Mouse (Mus musculus) limb, embryonic 13.5 days (tissue): ENCODE data around the gene Ripk1. TPM values are rescaled to one million over a fixed set of nuclear protein-coding genes. Genes with fewer than 3 reads are reported as not detected.
A peak's percentile ranks its signal among the peaks of the same experiment; 100 is the strongest.

Source experiments
- ATAC-seq: fragments of 200-750 bp; cut with Nextera tagmentation; 2 replicates; pipeline ENCODE4 v1.8.0; 2017; ENCODE audit warnings: low read depth, moderate number of reproducible peaks, moderate TSS enrichment; ENCODE audit not compliant: low FRiP score
- H3K27ac ChIP-seq: fragments of 300-500 bp; sonication (generic); 2 replicates; pipeline ENCODE4 v1.5.1; 2015; ENCODE audit warnings: inconsistent platforms, mild to moderate bottlenecking, moderate library complexity
- H3K27me3 ChIP-seq: fragments of 300-500 bp; sonication (generic); 2 replicates; pipeline ENCODE4 v1.6.1; 2015; ENCODE audit warnings: mild to moderate bottlenecking, inconsistent platforms
- H3K36me3 ChIP-seq: fragments of 300-500 bp; sonication (generic); 2 replicates; pipeline ENCODE4 v1.6.1; 2015; ENCODE audit warnings: inconsistent platforms, mild to moderate bottlenecking, moderate library complexity
- H3K4me1 ChIP-seq: fragments of 300-500 bp; sonication (generic); 2 replicates; pipeline ENCODE4 v1.6.1; 2015; ENCODE audit warnings: inconsistent platforms
- H3K4me2 ChIP-seq: fragments of 300-500 bp; sonication (generic); replicated peaks from 2 replicates; pipeline ENCODE4 v1.6.1; 2015; ENCODE audit warnings: inconsistent platforms, mild to moderate bottlenecking, moderate library complexity
- H3K4me3 ChIP-seq: fragments of 300-500 bp; sonication (generic); 2 replicates; pipeline ENCODE4 v1.5.1; 2015; ENCODE audit warnings: moderate library complexity, mild to moderate bottlenecking, inconsistent platforms
- H3K9ac ChIP-seq: fragments of 300-500 bp; sonication (generic); 2 replicates; pipeline ENCODE4 v1.6.1; 2015; ENCODE audit warnings: mild to moderate bottlenecking, inconsistent platforms
- H3K9me3 ChIP-seq: fragments of 300-500 bp; sonication (generic); 2 replicates; pipeline ENCODE4 v1.6.1; 2016; ENCODE audit warnings: inconsistent platforms
- WGBS: fragments of 180-500 bp; shearing (Covaris S2); methylation state at CpG from one replicate; pipeline ENCODE4 v1.1.7; 2015; 5-methylcytosine and 5-hydroxymethylcytosine counted together
- polyA plus RNA-seq: library from polyadenylated mRNA; unstranded; fragments of >200 nt; fragmentation: Nextera tagmentation; extraction: Ambion mirVana; gene quantifications from 2 replicates; pipeline ENCODE4 v1.2.1, GENCODE M21; 2015

Ripk1 gene
- polyA plus RNA-seq, 1 experiment from 2014 or later: 15.8 TPM

DNA sequence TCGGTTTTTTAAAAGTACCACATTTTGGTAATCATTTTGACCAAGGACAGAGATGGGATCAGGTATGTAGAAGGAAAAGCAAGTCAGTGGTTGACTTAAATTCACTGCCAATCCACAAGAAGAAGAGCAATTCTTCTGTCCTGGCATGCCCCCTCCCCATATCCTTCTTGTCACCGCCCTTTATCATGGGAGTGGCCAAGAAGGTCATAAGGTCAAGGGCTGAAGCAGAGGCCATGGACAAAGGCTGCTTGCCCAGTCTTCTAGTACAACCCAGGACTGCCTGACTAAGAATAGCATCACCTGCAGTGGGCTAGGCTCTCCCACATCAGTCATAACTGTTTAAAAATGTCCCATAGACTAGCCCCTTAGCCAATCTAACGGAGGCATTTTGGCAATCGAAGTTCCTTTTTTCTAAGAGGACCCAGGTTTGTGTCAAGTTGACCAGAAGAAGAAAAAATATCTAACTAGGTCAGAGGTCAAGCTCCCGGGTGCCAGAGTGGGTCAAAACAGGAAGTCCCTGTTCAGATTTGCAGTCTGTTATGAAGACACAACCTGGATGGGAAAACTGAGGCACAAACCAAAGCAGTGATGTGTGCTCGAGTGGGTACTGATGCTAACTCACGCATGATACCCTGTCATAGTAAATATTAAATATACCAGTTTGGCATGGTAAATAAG is 41.7 kb downstream of the Ripk1 start:
- H3K4me3 ChIP-seq: no peak overlapping the region
- no peak overlapping the region for H3K4me2 ChIP-seq
- H3K9ac ChIP-seq: no peak overlapping the region
- H3K4me1 ChIP-seq: peaks cover 3% of the 10 kb centered on the region
- H3K27me3 ChIP-seq: no peaks in the 10 kb centered on the region
- 77% methylated on average over 7 of the region's 7 CpGs for WGBS
- 0 out of 2 replicates have a peak, but pooled peaks cover 5% of the 10 kb centered on the region for H3K9me3 ChIP-seq
- no peak for ATAC-seq
- H3K27ac ChIP-seq: no peak overlapping the region
- H3K36me3 ChIP-seq: peaks cover 16% of the 10 kb centered on the region

DNA sequence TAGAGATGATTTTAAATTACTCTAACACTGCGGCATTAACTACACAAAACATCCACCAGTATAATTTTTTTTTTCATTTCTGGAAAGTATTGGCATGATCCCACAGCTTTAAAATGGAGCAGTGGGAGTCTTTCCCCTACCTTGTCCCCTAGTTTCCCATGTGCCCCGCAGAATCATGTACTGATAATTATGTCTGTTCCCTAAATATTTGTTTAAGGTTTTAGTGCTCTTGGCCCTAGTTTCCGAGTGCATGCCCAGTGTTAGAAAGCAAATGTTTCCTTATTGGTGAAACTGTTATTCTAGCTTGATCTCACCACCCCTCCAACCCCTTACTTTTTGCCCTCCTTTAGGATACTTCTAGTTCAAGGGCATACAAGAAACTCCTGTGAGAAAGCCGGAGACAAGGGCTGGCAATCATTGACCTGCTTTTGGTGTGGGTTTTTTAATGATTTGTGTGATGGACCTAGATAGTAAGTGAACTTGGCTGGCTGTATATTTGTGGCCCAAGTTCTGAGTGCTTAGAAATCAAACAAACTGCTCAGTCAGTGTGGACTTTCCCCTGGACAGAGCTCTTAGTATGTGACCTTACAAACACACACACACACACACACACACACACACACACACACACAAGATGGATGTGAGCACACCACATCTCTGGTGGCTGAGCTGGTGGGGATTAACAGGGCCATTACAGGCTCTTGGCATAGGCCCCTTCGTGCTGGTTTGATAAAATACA is 43.5 kb downstream of the Ripk1 start:
- Histone ChIP-seq H3K27me3 (no peaks in the 10 kb centered on the region), H3K9me3 (no peaks in the 10 kb centered on the region), H3K27ac (no peak overlapping the region), H3K36me3 (peaks cover 30% of the 10 kb centered on the region), H3K4me2 (no peak overlapping the region), H3K9ac (no peak overlapping the region), H3K4me1 (no peaks in the 10 kb centered on the region), H3K4me3 (no peak overlapping the region)
- ATAC-seq: no peak
- WGBS: 69% methylated on average over 5 of the region's 5 CpGs

DNA sequence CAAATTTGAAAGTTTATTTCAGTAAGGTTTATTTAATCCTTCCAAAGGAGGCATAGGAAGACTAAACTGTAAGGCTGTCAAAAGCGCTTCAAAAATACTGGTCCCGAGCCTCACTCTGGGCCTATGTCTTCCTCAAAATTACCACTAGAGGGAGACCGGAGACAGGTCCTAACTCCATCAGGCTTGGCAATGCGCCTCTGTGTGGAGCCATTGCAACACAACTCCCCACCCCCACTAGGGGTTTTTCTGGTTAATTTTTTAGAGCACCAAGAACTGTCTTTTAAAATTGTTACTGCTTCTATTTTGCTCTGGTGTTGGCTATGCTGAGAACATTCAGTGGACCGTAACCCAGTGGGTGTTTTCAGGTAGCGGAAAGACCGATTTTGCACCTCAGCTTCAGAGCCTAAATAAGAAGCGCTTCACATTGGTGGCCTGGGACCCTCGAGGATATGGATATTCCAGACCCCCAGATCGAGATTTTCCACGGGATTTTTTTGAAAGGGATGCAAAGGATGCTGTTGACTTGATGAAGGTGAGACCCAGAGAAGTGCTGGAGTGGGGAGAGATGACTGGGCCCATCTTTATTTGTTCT is 44.4 kb downstream of the Ripk1 start:
- WGBS: 44% methylated on average over 11 of the region's 11 CpGs
- Histone ChIP-seq H3K27me3 (no peaks in the 10 kb centered on the region), H3K4me2 (no peak overlapping the region), H3K36me3 (peaks cover 36% of the 10 kb centered on the region), H3K27ac (no peak overlapping the region), H3K4me3 (no peak overlapping the region), H3K9ac (no peak overlapping the region), H3K9me3 (no peaks in the 10 kb centered on the region), H3K4me1 (no peaks in the 10 kb centered on the region)
- ATAC-seq: peak; percentile 92

DNA sequence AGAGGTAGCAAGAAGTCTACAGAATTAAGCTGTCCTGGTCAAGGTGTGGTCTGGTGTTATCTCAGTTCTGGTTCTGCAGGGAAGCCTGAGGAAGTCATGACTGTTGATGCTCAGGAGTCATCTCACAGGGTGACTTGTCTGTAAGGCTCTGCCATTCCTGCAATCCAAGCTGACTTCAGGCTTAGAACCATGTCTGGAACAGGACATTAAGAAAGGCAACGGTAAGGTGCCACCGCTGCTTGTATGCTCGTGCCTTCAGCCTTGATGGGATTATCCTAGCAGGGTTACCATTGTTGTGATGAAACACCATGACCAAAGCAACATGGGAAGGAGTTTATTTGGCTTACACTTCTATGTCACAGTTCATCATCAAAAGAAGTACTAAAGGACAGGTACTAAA is 45.4 kb downstream of the Ripk1 start:
- H3K36me3 ChIP-seq: peaks cover 44% of the 10 kb centered on the region
- no peak overlapping the region for H3K27ac ChIP-seq
- H3K4me2 ChIP-seq: no peak overlapping the region
- ATAC-seq: no peak
- H3K4me1 ChIP-seq: no peaks in the 10 kb centered on the region
- H3K27me3 ChIP-seq: no peaks in the 10 kb centered on the region
- H3K4me3 ChIP-seq: no peak overlapping the region
- WGBS: 89% methylated on average over 3 of the region's 3 CpGs
- H3K9me3 ChIP-seq: no peaks in the 10 kb centered on the region
- no peak overlapping the region for H3K9ac ChIP-seq

DNA sequence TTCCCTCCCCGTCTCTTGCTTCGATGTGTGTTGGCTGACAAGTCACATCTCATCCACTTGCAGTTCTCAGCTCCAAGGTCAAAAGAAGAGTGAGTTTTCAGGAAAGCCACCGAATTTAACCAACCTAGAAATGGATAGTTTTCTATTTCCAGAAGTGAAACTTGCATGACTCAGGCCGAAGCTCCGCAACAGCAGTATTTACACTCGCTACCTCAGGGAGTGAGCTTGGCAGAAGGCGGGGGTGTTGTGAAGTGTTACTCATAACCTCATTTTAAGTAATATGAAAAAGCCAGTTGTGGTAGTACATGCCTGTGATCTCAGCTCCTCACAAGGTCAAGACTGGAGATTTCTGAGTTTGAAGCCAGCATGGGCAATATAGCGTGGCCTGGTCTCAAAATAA is 48.3 kb downstream of the Ripk1 start:
- ATAC-seq: no peak
- peaks cover 70% of the 10 kb centered on the region for H3K36me3 ChIP-seq
- H3K9ac ChIP-seq: no peak overlapping the region
- no peak overlapping the region for H3K27ac ChIP-seq
- 94% methylated on average over 8 of the region's 8 CpGs for WGBS
- H3K4me2 ChIP-seq: no peak overlapping the region
- H3K9me3 ChIP-seq: no peaks in the 10 kb centered on the region
- H3K4me3 ChIP-seq: no peak overlapping the region
- H3K27me3 ChIP-seq: no peaks in the 10 kb centered on the region
- H3K4me1 ChIP-seq: no peaks in the 10 kb centered on the region

DNA sequence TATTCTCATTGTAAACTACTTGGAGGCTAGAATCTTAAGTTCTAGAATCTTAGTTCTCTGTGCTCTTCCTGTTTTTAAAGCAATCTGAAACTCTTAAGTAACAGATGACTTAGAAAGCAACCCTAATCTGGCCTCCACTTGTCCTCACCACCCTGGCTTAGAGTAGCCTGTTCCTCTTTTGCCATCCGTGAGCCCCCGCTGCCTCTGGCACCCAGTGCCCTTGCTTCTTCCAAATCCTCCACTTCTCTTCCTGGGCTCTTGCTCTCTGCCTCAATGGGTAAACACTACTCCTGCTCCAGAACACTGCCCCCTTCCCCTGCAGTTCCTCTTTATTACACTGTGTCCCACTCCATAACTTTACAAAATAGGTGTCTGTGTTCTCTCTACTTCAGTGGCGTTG is 49.5 kb downstream of the Ripk1 start:
- Histone ChIP-seq H3K9me3 (no peaks in the 10 kb centered on the region), H3K4me3 (no peak overlapping the region), H3K9ac (no peak overlapping the region), H3K27me3 (no peaks in the 10 kb centered on the region), H3K36me3 (peaks cover 78% of the 10 kb centered on the region), H3K4me2 (no peak overlapping the region), H3K27ac (no peak overlapping the region), H3K4me1 (no peaks in the 10 kb centered on the region)
- WGBS: 92% methylated on average over 3 of the region's 3 CpGs
- no peak for ATAC-seq

DNA sequence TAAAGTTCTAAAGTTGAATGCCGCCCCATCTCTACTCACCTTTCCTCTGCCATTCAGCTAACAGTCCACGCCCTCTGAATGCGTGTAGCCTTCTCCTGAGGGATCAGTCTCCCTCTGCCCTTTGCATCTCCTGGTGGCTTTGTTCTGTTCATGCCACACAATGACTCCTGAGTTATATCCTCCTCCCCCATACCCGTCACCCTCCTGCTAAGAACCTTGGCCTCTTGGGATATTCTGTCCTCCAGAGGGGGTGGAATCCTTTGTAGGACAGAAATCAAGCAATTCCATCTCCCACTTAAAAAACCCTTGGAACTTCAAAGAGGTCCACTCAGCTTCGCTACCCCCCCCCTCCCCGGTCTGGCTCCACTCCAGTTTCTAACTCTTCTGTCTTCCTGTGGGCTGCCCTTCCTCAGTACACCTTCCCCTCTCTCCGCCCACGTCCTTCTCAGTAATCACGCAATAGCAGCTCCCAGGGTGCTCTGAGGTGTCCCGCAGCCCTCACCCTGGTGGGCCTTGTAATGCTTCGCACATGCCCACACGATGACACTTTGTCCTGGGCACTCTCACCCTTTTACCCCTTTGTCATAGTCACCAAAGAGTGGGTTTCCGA is 51.6 kb downstream of the Ripk1 start:
- Histone ChIP-seq H3K4me1 (no peaks in the 10 kb centered on the region), H3K4me3 (no peak overlapping the region), H3K27me3 (no peaks in the 10 kb centered on the region), H3K36me3 (peaks cover 81% of the 10 kb centered on the region), H3K4me2 (no peak overlapping the region), H3K27ac (no peak overlapping the region), H3K9ac (no peak overlapping the region), H3K9me3 (no peaks in the 10 kb centered on the region)
- no peak for ATAC-seq
- 83% methylated on average over 13 of the region's 13 CpGs for WGBS

DNA sequence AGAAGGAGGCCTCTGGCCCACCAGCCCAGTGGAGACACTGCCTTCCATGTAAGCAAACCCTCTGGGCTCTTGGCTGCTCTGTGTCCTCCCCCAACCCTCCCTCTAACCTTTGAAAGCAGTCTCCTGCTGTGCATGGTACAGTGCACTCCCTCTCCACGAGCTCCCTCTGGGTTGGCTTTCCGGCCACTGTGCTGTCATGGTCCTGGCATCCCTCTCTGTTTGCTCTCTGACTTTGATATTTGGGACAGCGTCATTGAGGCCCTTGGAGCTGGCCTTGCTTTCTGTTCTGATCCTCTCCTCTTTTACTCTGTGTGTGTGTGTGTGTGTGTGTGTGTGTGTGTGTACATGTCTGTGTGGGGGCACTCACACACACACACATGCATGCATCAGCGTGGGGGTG is 52.2 kb downstream of the Ripk1 start:
- no peak overlapping the region for H3K4me2 ChIP-seq
- no peak overlapping the region for H3K9ac ChIP-seq
- H3K27me3 ChIP-seq: no peaks in the 10 kb centered on the region
- no peaks in the 10 kb centered on the region for H3K9me3 ChIP-seq
- H3K27ac ChIP-seq: no peak overlapping the region
- ATAC-seq: no peak
- H3K4me1 ChIP-seq: no peaks in the 10 kb centered on the region
- H3K4me3 ChIP-seq: no peak overlapping the region
- peaks cover 79% of the 10 kb centered on the region for H3K36me3 ChIP-seq
- 78% methylated on average over 4 of the region's 4 CpGs for WGBS

DNA sequence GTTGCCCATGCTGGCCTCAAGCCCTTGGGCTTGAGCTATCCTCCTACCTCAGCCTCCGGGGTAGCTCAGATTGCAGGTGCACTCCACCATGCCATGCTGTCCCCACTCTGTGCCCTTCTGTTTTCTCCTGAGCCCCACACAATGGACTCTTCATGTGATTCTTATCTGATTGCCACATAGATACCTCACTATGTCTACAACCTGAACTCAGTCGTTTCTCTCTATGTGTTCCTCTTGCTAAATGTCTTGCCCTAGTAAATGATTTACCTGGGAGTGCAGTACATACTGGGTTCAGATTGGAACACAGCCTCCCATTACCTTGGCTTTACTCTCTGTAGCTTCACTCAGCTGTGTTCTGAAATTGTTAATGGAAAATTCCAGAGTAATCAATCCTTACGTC is 52.8 kb downstream of the Ripk1 start:
- H3K27me3 ChIP-seq: no peaks in the 10 kb centered on the region
- H3K9ac ChIP-seq: no peak overlapping the region
- no peak overlapping the region for H3K4me3 ChIP-seq
- H3K4me2 ChIP-seq: no peak overlapping the region
- no peak overlapping the region for H3K27ac ChIP-seq
- H3K36me3 ChIP-seq: peaks cover 79% of the 10 kb centered on the region
- H3K9me3 ChIP-seq: no peaks in the 10 kb centered on the region
- 89% methylated on average over 3 of the region's 3 CpGs for WGBS
- no peaks in the 10 kb centered on the region for H3K4me1 ChIP-seq
- ATAC-seq: no peak

DNA sequence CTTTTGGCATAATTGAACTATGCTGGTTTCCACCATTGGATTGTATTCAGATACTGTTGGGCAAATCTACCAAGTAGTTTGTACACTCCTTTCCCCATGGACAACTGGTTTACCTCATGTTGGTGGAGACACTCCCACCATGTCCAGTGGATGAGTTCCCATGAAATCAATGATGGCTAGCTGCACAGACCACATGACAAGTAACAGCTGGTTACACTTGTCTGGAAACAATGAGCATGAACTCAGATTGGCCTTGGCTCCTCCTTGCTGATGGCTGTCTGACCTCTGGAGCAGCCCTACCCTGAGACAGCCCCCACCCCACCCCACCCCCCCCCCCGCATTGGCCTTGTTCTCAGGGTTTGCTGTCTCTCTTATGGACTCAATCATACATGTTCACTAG is 55.1 kb downstream of the Ripk1 start:
- H3K9me3 ChIP-seq: no peaks in the 10 kb centered on the region
- 81% methylated on average over 1 of the region's 1 CpGs for whole genome bisulfite sequencing
- H3K27ac ChIP-seq: no peak overlapping the region
- no peak overlapping the region for H3K4me2 ChIP-seq
- no peaks in the 10 kb centered on the region for H3K4me1 ChIP-seq
- no peak overlapping the region for H3K4me3 ChIP-seq
- no peaks in the 10 kb centered on the region for H3K27me3 ChIP-seq
- ATAC-seq: no peak
- no peak overlapping the region for H3K9ac ChIP-seq
- H3K36me3 ChIP-seq: peaks cover 76% of the 10 kb centered on the region

DNA sequence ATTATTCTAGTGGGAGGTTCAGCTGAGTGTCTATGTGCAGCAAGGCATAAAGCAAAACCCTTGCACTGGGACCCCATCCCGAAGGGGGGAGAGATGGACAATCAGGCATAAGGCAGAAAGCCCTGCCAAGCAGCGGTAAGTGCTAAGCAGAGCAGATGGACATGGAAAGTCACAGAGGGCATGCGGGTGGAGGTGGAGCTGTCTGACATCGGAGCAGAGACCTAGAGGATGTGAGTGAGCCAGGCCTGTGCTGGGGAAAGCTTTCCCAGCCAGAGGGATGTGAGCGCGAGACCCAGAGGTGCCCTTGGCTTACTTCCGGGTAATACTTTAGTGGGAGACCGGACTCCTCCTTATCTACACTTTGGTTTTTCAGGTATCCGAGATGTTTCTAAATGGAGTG is 57.9 kb downstream of the Ripk1 start:
- Histone ChIP-seq H3K27ac (no peak overlapping the region), H3K4me3 (no peak overlapping the region), H3K27me3 (no peaks in the 10 kb centered on the region), H3K4me1 (no peaks in the 10 kb centered on the region), H3K9ac (no peak overlapping the region), H3K4me2 (no peak overlapping the region), H3K36me3 (peaks cover 68% of the 10 kb centered on the region), H3K9me3 (no peaks in the 10 kb centered on the region)
- 92% methylated on average over 9 of the region's 9 CpGs for WGBS
- no peak for ATAC-seq

DNA sequence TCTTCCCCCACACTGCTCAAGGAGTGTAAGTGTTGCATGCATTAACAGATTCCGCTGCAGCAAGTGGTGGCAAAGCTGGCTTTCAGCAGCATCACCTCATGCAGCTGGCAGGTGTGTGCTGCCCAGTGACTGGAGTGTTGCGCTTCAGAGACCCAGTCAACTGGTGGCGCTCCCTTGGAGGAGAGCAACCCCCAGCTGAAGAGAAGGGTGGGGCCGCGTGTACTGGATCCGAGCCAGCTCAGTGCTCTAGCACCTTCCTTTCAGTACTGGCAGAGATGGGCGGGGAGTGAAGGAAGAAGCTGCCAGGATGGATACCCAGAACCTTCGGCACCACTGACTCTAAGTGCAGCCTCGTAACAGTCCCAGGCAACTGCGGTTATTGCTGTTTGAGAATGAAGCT is 60.3 kb downstream of the Ripk1 start:
- H3K4me3 ChIP-seq: no peak overlapping the region
- no peaks in the 10 kb centered on the region for H3K4me1 ChIP-seq
- no peak for ATAC-seq
- H3K9me3 ChIP-seq: no peaks in the 10 kb centered on the region
- H3K4me2 ChIP-seq: no peak overlapping the region
- peaks cover 56% of the 10 kb centered on the region for H3K36me3 ChIP-seq
- H3K27me3 ChIP-seq: no peaks in the 10 kb centered on the region
- WGBS: 86% methylated on average over 10 of the region's 10 CpGs
- H3K9ac ChIP-seq: no peak overlapping the region
- no peak overlapping the region for H3K27ac ChIP-seq
